Mouse (Mus musculus): ENCODE measurements around the gene Herc2.
"Not testable (repeated sequence)": the region's sequence is repeated elsewhere in the genome, so short reads cannot be mapped to it uniquely, and the experiment has no call there.

Herc2 gene

DNA sequence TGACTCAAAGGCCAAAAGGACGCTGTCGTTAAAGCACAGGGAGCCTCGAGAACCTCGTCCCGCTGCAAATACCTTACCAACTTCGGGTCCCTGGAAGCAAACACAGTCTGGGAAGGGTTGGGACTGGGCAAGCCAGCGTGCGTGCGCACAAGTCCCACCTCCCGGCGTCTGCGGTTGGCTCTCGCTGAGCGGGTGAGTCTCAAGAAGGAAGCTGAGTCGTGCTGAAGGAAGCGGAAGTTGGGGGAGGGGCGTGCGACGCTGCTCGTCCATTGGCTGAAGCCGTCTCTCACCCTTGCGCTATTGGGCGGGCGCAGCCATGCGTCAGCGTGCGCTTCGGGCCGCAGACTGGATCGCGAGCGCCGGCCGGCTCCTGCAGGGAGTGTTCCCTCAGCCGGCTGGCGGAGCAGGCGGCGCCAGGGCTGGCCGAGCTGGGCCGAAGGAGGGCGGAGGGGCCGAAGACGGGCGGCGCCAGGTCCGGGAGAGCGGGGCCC lies at the start of gene Herc2:
Gene Herc2, plus strand, starts transcription at position 366 of the 491 bp plus-strand sequence.
- peak; percentile 99 for DNase-seq (ENCODE audit: low spot score)

GRCm38 (mm10) chr7:56010318-56011017 lies 39.5 kb upstream of the Herc2 start:
- DNase-seq (ENCODE audit: low spot score) = no peak

GRCm38 (mm10) chr7:56011018-56011333 lies 39.0 kb upstream of the Herc2 start:
- DNase-seq (ENCODE audit: low spot score) = no peak

- DNase-seq (ENCODE audit: low spot score) = no peak
Observed at GRCm38 (mm10) chr7:56013261-56014001, 36.6 kb upstream of the Herc2 start.

DNA sequence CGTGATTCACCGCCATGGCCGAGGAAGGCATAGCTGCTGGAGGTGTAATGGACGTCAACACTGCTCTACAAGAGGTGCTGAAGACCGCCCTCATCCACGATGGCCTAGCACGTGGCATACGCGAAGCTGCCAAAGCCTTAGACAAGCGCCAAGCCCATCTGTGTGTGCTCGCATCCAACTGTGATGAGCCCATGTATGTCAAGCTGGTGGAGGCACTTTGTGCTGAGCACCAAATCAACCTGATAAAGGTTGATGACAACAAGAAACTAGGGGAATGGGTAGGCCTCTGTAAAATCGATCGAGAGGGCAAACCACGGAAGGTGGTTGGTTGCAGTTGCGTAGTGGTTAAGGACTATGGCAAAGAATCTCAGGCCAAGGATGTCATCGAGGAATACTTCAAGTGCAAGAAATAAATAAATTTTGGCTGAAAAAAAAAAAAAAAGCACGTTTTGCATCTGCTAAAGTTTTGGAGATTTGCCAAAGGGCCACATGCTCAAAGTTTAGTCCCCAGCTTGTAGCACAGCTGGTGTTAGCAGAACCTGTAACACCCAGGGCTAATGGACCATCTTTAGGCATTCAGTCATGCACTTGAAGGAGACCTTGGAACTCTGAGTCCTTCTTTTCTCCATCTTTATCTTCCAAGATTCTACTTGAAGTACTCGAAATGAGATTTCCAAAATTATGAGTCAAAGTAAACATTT lies 35.8 kb upstream of the Herc2 start:
- not testable (repeated sequence) for DNase-seq (ENCODE audit: low spot score)

- no peak for DNase-seq (ENCODE audit: low spot score)
Observed at GRCm38 (mm10) chr7:56015172-56015571, 34.8 kb upstream of the Herc2 start.

DNA sequence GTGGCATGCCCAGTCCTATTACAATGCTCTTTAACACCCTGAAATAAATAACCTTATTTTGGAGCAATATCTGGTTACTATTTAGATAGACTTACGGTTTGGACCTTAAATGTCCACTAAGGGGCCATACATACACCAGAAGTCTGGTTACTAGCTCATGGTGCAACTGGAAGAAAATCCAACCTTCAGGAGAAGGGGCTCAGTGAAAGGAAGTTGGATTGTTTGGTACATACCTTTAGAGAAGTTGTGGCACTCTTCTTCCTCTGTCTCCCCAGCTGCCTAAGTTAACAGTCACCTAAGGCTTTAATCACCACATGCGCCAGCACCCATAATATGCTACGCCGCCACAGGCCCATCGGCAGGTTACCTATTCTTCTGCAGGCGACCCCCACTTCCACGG lies 34.2 kb upstream of the Herc2 start:
- DNase-seq (ENCODE audit: low spot score) = no peak

GRCm38 (mm10) chr7:56017761-56018160 lies 32.2 kb upstream of the Herc2 start:
- DNase-seq (ENCODE audit: low spot score) = no peak

- no peak for DNase-seq (ENCODE audit: low spot score)
Observed at GRCm38 (mm10) chr7:56018446-56018971, 31.5 kb upstream of the Herc2 start.

DNA sequence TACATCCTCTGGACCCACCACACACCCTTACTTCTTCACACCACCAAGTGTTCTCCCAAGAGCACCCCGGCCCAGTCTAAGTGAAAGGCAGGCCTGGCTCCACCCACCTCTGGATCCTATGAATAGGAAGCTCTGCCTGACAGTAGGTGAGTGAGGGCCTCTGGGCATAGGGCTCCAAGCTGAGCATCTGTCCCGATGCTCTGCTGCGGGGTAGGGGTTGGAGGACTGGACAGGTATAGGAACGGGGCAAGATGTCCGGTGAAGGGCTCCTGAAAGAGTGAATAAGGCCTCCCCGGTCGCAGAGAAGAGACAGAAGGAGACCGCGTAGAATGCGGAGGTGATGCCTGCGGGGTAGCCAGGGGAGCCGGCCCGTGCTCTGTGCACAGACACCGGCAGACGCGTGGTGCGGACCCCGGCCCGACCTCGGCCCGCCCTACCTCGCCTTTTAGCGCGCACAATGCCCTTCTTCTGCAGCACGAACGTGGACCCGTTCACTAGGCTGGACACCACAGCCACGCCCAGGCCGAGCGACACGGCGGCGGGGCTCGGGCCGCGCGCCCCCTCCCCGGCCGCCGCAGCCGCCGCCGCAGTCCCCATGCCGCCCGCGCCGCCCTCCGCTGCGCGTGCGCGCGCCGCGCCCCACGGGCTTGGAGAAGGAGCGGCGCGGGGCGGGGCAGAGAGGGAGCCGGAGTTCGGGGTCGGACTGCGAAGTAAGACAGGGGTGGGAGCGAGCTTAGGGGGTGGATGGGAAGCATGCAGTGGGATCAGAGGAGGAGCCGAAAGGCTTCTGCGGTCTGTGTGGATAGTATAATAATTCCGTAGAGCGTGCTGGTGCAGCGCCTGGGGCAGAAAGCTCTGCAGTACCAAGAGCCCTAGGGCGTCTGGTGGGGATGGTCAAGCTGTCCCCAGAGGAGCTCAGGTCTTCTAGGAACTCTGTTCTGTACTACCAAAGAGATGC lies 30.7 kb upstream of the Herc2 start:
- peak; percentile 79 for DNase-seq (ENCODE audit: low spot score)

GRCm38 (mm10) chr7:56019930-56020253 lies 30.1 kb upstream of the Herc2 start, which contains the start of gene Nipa1:
Gene Nipa1 (minus strand): TSS chr7:56019954.
- DNase-seq (ENCODE audit: low spot score) = no peak

GRCm38 (mm10) chr7:56023586-56023985 lies 26.4 kb upstream of the Herc2 start:
- DNase-seq (ENCODE audit: low spot score) = no peak

DNA sequence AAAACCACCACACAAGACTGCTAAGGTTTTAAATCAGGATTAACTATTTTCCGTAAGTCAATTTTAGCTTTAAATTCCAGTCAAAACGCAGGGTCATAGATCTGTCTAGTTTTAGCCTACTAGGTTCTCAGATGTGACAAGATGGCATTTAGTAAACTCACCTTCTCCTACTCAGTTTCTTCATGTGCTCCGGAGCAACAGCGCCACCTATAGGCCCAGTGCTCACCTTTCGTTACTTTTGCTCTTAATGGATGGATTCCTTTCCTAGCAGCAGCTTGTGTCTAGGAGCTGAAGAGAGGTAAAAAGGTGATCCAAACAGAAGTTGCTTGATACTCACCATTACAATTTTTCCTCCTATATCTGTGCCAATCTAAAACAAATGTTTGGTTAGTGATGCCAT lies 7.6 kb upstream of the Herc2 start:
- DNase-seq (ENCODE audit: low spot score) = peak; percentile 49

DNA sequence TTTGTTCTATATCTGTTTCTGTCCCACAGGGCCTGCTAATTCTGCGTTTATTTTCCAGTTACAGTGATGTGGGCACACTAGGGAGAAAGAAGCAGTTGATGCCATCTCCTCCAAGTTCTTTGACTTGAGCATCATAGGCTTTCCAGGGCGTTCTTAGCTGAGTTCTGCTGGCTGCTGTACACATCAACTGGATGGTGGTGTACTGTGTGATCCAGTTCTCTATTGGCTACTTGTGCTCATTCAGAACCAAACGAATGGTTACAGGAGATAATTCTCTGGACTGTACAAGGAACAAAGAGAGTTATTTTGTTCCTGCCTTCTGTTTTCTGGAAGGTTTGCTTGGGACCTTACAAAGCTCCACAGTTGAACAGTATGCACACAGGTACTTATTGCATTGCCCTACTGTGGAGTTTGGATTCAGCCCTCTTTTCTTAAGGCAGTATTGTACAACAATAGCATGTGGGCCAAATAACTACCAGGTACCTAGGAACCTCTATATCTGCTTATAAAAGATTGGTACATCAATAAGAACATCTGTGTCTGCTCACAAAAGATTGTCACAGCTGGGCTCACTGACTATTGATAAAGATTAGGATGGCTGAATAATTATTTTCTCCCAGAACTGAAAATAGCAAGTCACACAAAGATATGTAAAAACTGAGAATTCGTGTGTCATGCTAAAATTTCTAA lies 6.3 kb upstream of the Herc2 start:
- no peak for DNase-seq (ENCODE audit: low spot score)

DNA sequence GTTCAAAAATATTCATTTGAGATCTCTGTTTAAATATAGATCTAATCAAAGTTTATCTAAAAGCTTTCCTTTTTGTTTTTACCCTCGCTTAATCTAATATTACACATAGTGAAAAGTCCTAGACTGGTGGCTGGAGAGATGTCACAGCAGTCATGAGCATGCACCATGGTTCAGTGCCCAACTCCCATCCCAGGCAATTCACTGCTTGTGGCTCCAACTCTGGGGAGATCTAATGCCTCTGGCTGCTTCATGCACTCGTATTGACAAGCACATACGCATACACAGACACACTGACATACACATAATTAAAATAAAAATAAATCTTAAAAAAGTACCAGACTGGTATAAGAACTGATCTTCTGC lies 5.7 kb upstream of the Herc2 start:
- no peak for DNase-seq (ENCODE audit: low spot score)

- no peak for DNase-seq (ENCODE audit: low spot score)
Observed at GRCm38 (mm10) chr7:56047178-56047577, 2.8 kb upstream of the Herc2 start.

DNA sequence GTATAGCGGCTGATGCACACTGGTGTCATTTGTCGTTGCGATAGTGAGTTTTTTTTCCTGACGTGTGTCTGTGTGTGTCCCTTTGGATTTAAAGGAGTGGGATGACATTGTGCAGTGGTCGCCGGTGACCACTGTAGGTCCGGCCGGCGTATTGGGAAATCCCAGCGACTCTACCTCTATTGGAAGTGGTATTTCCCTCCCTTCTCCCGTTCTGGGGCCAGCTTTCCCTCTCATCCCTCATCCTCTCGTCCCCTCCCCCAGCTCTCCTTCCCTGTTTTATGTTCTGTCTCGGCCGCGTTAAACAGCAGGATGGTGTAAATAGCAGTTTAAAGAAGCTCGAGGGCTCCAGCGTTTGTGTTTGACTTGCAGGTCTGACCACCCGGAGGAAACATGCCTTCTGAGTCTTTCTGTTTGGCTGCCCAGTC lies 503 bp downstream of the Herc2 start:
- no peak for DNase-seq (ENCODE audit: low spot score)

GRCm38 (mm10) chr7:56052996-56053395 lies 3.0 kb downstream of the Herc2 start:
- no peak for DNase-seq (ENCODE audit: low spot score)

DNA sequence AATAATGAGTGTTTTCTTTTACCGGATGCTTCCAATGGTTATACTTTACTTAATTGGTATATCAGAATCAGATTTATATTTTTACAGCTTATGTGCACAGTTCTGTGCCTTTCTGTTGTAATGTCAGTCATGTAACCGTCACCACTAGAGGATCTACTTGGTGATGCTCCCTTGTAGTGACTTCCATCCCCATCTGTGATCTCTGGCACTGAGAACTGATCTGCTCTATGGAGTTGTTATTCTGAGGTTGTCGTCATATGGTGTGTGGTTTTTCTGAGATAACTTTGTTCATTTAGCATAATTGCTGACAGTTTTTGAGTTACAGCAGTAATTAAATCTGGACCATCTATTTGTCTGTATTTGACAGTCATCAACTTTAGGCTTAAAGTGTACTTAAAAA lies 5.3 kb downstream of the Herc2 start:
- no peak for DNase-seq (ENCODE audit: low spot score)

- DNase-seq (ENCODE audit: low spot score) = no peak
Observed at GRCm38 (mm10) chr7:56064876-56065275, 14.9 kb downstream of the Herc2 start.

- DNase-seq (ENCODE audit: low spot score) = no peak
Observed at GRCm38 (mm10) chr7:56066136-56066535, 16.1 kb downstream of the Herc2 start.

All from testis, postnatal 14 days (tissue).